Comparison of ENCODE assay signal across 8 mouse cellular contexts in genomic region chr5:113735345-113736112, GRCm38 (mm10). TPM values are rescaled to one million over a fixed set of nuclear protein-coding genes. Genes with fewer than 3 reads are reported as not detected.
DNase-seq lines count a peak whose midpoint lies in the region; ATAC-seq and TF ChIP-seq lines count a peak whose summit lies in the region.

TSS of gene Ficd (plus strand) at chr5:113735803.

- TF ChIP-seq EP300 in CH12.LX (IDR thresholded peaks at IDR 0.05; ENCODE audit: low read length): no peak

- H3K79me2 ChIP-seq in CH12.LX (replicated peaks; ENCODE audit: control insufficient read depth, extremely low read depth, insufficient read depth, poor library complexity, severe bottlenecking): no peaks in the 10 kb centered on the region

- H3K9me3 ChIP-seq in CH12.LX (replicated peaks; ENCODE audit: low read length): no peaks in the 10 kb centered on the region
- no peaks in the 10 kb centered on the region for H3K9me3 ChIP-seq in forebrain, embryonic 11.5 days (ENCODE audit: control insufficient read depth, low read length)
- H3K9me3 ChIP-seq in heart, embryonic 16.5 days (replicated peaks; ENCODE audit: control insufficient read depth, low read length): no peaks in the 10 kb centered on the region
- H3K9me3 ChIP-seq in liver, embryonic 15.5 days (replicated peaks): no peaks in the 10 kb centered on the region
- H3K9me3 ChIP-seq in neural tube, embryonic 12.5 days: no peaks in the 10 kb centered on the region

- H3K9ac ChIP-seq in CH12.LX (ENCODE audit: insufficient read depth, low read depth): peak within 1 kb of the TSS; percentile 70
- H3K9ac ChIP-seq in forebrain, embryonic 11.5 days (ENCODE audit: low read length): peak within 1 kb of the TSS; percentile 70
- peak within 1 kb of the TSS; percentile 80 for H3K9ac ChIP-seq in heart, embryonic 16.5 days (ENCODE audit: low read length)
- peak within 1 kb of the TSS; percentile 69 for H3K9ac ChIP-seq in liver, embryonic 15.5 days
- H3K9ac ChIP-seq in neural tube, embryonic 12.5 days: peak within 1 kb of the TSS; percentile 63

- peak; percentile 71; the same call in 1 of the 2 replicates for TF ChIP-seq POLR2A in CH12.LX (IDR thresholded peaks at IDR 0.05; ENCODE audit: low read depth, low read length)

- peak within 1 kb of the TSS; percentile 68 to 90 (median 87) for H3K4me3 ChIP-seq in CH12.LX (replicated peaks in 1 of 3; ENCODE audit: low read depth in 2 of 3, low read length in 2 of 3, poor library complexity in 1 of 3)
- H3K4me3 ChIP-seq in forebrain, embryonic 11.5 days (ENCODE audit: low read depth, low read length): peak within 1 kb of the TSS; percentile 68
- peak within 1 kb of the TSS; percentile 81 for H3K4me3 ChIP-seq in heart, embryonic 16.5 days (ENCODE audit: low read length)
- H3K4me3 ChIP-seq in liver, embryonic 15.5 days (replicated peaks): peak within 1 kb of the TSS; percentile 77
- peak within 1 kb of the TSS; percentile 57 for H3K4me3 ChIP-seq in neural tube, embryonic 12.5 days

- dilution Hi-C loops in CH12.LX (cut with MboI; ENCODE audit: extremely low pct_ligation_motif_present, extremely low pct_unique_long_range_greater_than_20kb, low sequenced_read_pairs): no loop called here

- TF ChIP-seq RAD21 in CH12.LX (IDR thresholded peaks at IDR 0.05; ENCODE audit: low read depth, low read length): no peak

- peak; percentile 98 for DNase-seq in CH12.LX (ENCODE audit: extremely low read depth)
- DNase-seq in c-Kit-positive CD71-positive TER-119-negative erythroid progenitor cells, embryonic 14.5 days (ENCODE audit: low read depth): peak; percentile 92
- DNase-seq in forebrain, embryonic 11.5 days (ENCODE audit: low spot score): peak; percentile 99
- peak; percentile 96 for DNase-seq in kidney, postnatal 36 days
- peak; percentile 95 for DNase-seq in telencephalon, adult 2 months (ENCODE audit: low read depth, low spot score)

- H3K27ac ChIP-seq in CH12.LX (ENCODE audit: insufficient read depth, low read depth): peak within 1 kb of the TSS; percentile 78
- peak within 1 kb of the TSS; percentile 94 for H3K27ac ChIP-seq in forebrain, embryonic 11.5 days (ENCODE audit: low read depth, low read length)
- peak within 1 kb of the TSS; percentile 91 for H3K27ac ChIP-seq in heart, embryonic 16.5 days (ENCODE audit: low read length)
- peak within 1 kb of the TSS; percentile 94 for H3K27ac ChIP-seq in liver, embryonic 15.5 days (replicated peaks)
- H3K27ac ChIP-seq in neural tube, embryonic 12.5 days: peak within 1 kb of the TSS; percentile 85

- H3K4me2 ChIP-seq in CH12.LX (ENCODE audit: insufficient read depth, low read depth, poor library complexity, severe bottlenecking): peak within 1 kb of the TSS; percentile 83
- peak within 1 kb of the TSS; percentile 70 for H3K4me2 ChIP-seq in forebrain, embryonic 11.5 days (ENCODE audit: low read depth, low read length, severe bottlenecking)
- H3K4me2 ChIP-seq in heart, embryonic 16.5 days (ENCODE audit: low read depth, low read length): peak within 1 kb of the TSS; percentile 92
- peak within 1 kb of the TSS; percentile 90 for H3K4me2 ChIP-seq in liver, embryonic 15.5 days
- H3K4me2 ChIP-seq in neural tube, embryonic 12.5 days (replicated peaks): peak within 1 kb of the TSS; percentile 88

- H3K27me3 ChIP-seq in CH12.LX (replicated peaks): peaks cover 15% of the 10 kb centered on the region
- no peaks in the 10 kb centered on the region for H3K27me3 ChIP-seq in forebrain, embryonic 11.5 days (ENCODE audit: control insufficient read depth, insufficient read depth, low read length)
- no peaks in the 10 kb centered on the region for H3K27me3 ChIP-seq in heart, embryonic 16.5 days (ENCODE audit: control insufficient read depth, insufficient read depth, low read length)
- H3K27me3 ChIP-seq in liver, embryonic 15.5 days: no peaks in the 10 kb centered on the region
- no peaks in the 10 kb centered on the region for H3K27me3 ChIP-seq in neural tube, embryonic 12.5 days (replicated peaks)

- TF ChIP-seq CTCF in CH12.LX (conservative IDR thresholded peaks at IDR 0.05 in 1 of 2, IDR thresholded peaks at IDR 0.05 in 1 of 2; ENCODE audit: low read depth in 2 of 2, low read length in 2 of 2): no peak

- WGBS in forebrain, embryonic 11.5 days: under 1% methylated on average over 69 of the region's 71 CpGs
- WGBS in heart, embryonic 16.5 days: 1% methylated on average over 69 of the region's 71 CpGs
- WGBS in liver, embryonic 15.5 days (ENCODE audit: insufficient replicate concordance): 1% methylated on average over 71 of the region's 71 CpGs
- under 1% methylated on average over 71 of the region's 71 CpGs for WGBS in neural tube, embryonic 12.5 days

- in situ Hi-C loops in CH12.LX (cut with MboI; ENCODE audit: low pct_ligation_motif_present, low pct_unique_long_range_greater_than_20kb, low sequenced_read_pairs): no loop called here

- H3K4me1 ChIP-seq in CH12.LX (ENCODE audit: control insufficient read depth in 1 of 2, insufficient read depth in 2 of 2): peaks cover 10 to 21% of the 10 kb centered on the region in 2 experiments
- peaks cover 7% of the 10 kb centered on the region for H3K4me1 ChIP-seq in forebrain, embryonic 11.5 days (replicated peaks; ENCODE audit: control insufficient read depth, insufficient read depth, low read length)
- H3K4me1 ChIP-seq in heart, embryonic 16.5 days (ENCODE audit: control insufficient read depth, insufficient read depth, low read length): peaks cover 14% of the 10 kb centered on the region
- peaks cover 25% of the 10 kb centered on the region for H3K4me1 ChIP-seq in liver, embryonic 15.5 days (replicated peaks)
- H3K4me1 ChIP-seq in neural tube, embryonic 12.5 days: peaks cover 11% of the 10 kb centered on the region

- H3K36me3 ChIP-seq in CH12.LX (replicated peaks in 1 of 2; ENCODE audit: control insufficient read depth in 1 of 2, insufficient read depth in 1 of 2, low read length in 1 of 2): peaks cover 31 to 37% of the 10 kb centered on the region in 2 experiments
- no peaks in the 10 kb centered on the region; the same call in 1 of the 2 replicates for H3K36me3 ChIP-seq in forebrain, embryonic 11.5 days (ENCODE audit: control insufficient read depth, insufficient read depth, low read length)
- peaks cover 17% of the 10 kb centered on the region for H3K36me3 ChIP-seq in heart, embryonic 16.5 days (ENCODE audit: control insufficient read depth, insufficient read depth)
- H3K36me3 ChIP-seq in liver, embryonic 15.5 days (replicated peaks): peaks cover 28% of the 10 kb centered on the region
- H3K36me3 ChIP-seq in neural tube, embryonic 12.5 days: peaks cover 29% of the 10 kb centered on the region

- ATAC-seq in forebrain, embryonic 11.5 days (replicated peaks; ENCODE audit: low FRiP score): peak; percentile 96
- ATAC-seq in heart, embryonic 16.5 days (replicated peaks; ENCODE audit: extremely low read depth, insufficient read depth, low FRiP score): peak; percentile 98
- peak; percentile 97 for ATAC-seq in liver, embryonic 15.5 days (ENCODE audit: insufficient read depth)
- ATAC-seq in neural tube, embryonic 12.5 days (ENCODE audit: low FRiP score, low read depth): peak; percentile 96

TF ChIP-seq in CH12.LX, 34 proteins besides CTCF, POLR2A, EP300 and RAD21:
- TF ChIP-seq E2F4 (IDR thresholded peaks at IDR 0.05; ENCODE audit: insufficient replicate concordance, low read depth, low read length) (no peak), MAZ (IDR thresholded peaks at IDR 0.05; ENCODE audit: low read depth, low read length) (peak; percentile 64; the same call in 1 of the 2 replicates), JUN (IDR thresholded peaks at IDR 0.05; ENCODE audit: insufficient read depth, low read depth, low read length) (no peak), ZMIZ1 (IDR thresholded peaks at IDR 0.05; ENCODE audit: low read depth, low read length) (peak; percentile 15; the same call in 1 of the 2 replicates), SIN3A (IDR thresholded peaks at IDR 0.05; ENCODE audit: low read length) (peak; percentile 84), MAX (IDR thresholded peaks at IDR 0.05; ENCODE audit: low read length) (peak; percentile 57; the same call in 1 of the 2 replicates), NRF1 (IDR thresholded peaks at IDR 0.05; ENCODE audit: low read depth, low read length) (peak; percentile 54), BHLHE40 (IDR thresholded peaks at IDR 0.05; ENCODE audit: low read depth, low read length) (peak; percentile 66), ELF1 (IDR thresholded peaks at IDR 0.05; ENCODE audit: low read depth, low read length) (peak; percentile 100), NELFE (IDR thresholded peaks at IDR 0.05; ENCODE audit: low read depth, low read length) (peak; percentile 79), POLR2AphosphoS2 (IDR thresholded peaks at IDR 0.05; ENCODE audit: low read depth, low read length) (peak; percentile 44; the same call in 1 of the 2 replicates), MAFK (IDR thresholded peaks at IDR 0.05; ENCODE audit: insufficient replicate concordance, low read length) (no peak), IRF4 (IDR thresholded peaks at IDR 0.05; ENCODE audit: low read depth, low read length) (peak; percentile 35; the same call in 1 of the 2 replicates), TCF12 (IDR thresholded peaks at IDR 0.05; ENCODE audit: low read depth, low read length) (peak; percentile 36), ZNF384 (IDR thresholded peaks at IDR 0.05; ENCODE audit: low read depth, low read length) (no peak), KAT2A (IDR thresholded peaks at IDR 0.05; ENCODE audit: insufficient replicate concordance, low read length) (peak; percentile 60; the same call in 1 of the 2 replicates), HCFC1 (IDR thresholded peaks at IDR 0.05; ENCODE audit: low read depth, low read length) (peak; percentile 79), TBP (conservative IDR thresholded peaks at IDR 0.05; ENCODE audit: low read depth, low read length) (peak; percentile 65), CHD2 (IDR thresholded peaks at IDR 0.05; ENCODE audit: low read length) (peak; percentile 88), MEF2A (IDR thresholded peaks at IDR 0.05; ENCODE audit: borderline replicate concordance, low read depth, low read length) (peak; percentile 11; the same call in 1 of the 2 replicates)

RNA-seq across cellular contexts. Expression of gene Ficd, which starts in this region (rescaled TPM):
- total RNA-seq in CH12.LX (2012; rRNA removed): 2.4 and 3.4 TPM in 2 replicates
- total RNA-seq in CH12.LX (2014; rRNA removed): 2.0 and 2.5 TPM in 2 replicates
- 2.2 and 2.4 TPM in 2 replicates for polyA plus RNA-seq in CH12.LX (2012; ENCODE audit: insufficient read length, low read depth)
- 3.4 and 4.6 TPM in 2 replicates for polyA plus RNA-seq in forebrain, embryonic 11.5 days (2014; fragmentation: Nextera tagmentation; extraction: Ambion mirVana)
- polyA plus RNA-seq in heart, embryonic 16.5 days (2015; fragmentation: Nextera tagmentation; extraction: Ambion mirVana): 6.0 and 6.3 TPM in 2 replicates
- polyA plus RNA-seq in liver, embryonic 15.5 days (2015; fragmentation: Nextera tagmentation; extraction: Ambion mirVana): 2.6 and 2.8 TPM in 2 replicates
- polyA plus RNA-seq in neural tube, embryonic 12.5 days (2016; fragmentation: Nextera tagmentation; extraction: Ambion mirVana): 6.0 and 7.3 TPM in 2 replicates

Comparison
In these comparisons a context has a peak if more than half of its experiments do, and no peak if none do; other contexts are left out.
1. Peak in every context shown above with its lines: DNase-seq, ATAC-seq, H3K4me3 ChIP-seq and H3K27ac ChIP-seq.